Mouse (Mus musculus) ES-Bruce4 (cell line): ENCODE results near the gene Trim14.

ENCODE experiments used
- CTCF ChIP-seq: IDR thresholded peaks from one replicate; pipeline ENCODE4 v1.8.1; 2011; ENCODE audit warnings: low read depth, low read length
- EP300 ChIP-seq: IDR thresholded peaks from 2 replicates; pipeline ENCODE4 v1.6.1; 2011; ENCODE audit warnings: low read depth, low read length; ENCODE audit not compliant: insufficient read depth
- POLR2A ChIP-seq: IDR thresholded peaks from one replicate; pipeline ENCODE4 v1.8.1; 2011; ENCODE audit warnings: low read length; ENCODE audit not compliant: insufficient read depth

GRCm38 (mm10) chr4:46526798-46527557 is 9.0 kb downstream of the Trim14 start:
- peak; percentile 69 for TF ChIP-seq CTCF
- no peak for TF ChIP-seq EP300
- no peak for TF ChIP-seq POLR2A
